Mouse (Mus musculus): Measurements from ENCODE around the gene Pcyt2. TPM values are rescaled to one million over a fixed set of nuclear protein-coding genes. Genes with fewer than 3 reads are reported as not detected.

Gene Pcyt2
- total and polyA plus RNA-seq, 3 experiments, result 29.0 to 146 (median 102) TPM

GRCm38 (mm10) chr11:120630401-120630871 lies 12.7 kb upstream of the Pcyt2 start:
- DNase-seq (ENCODE audit: low spot score) (no peak), ATAC-seq (ENCODE audit: extremely low read depth, insufficient number of reproducible peaks, low FRiP score, poor library complexity, severe bottlenecking) (no peak)
- TF ChIP-seq GATA2 (IDR thresholded peaks at IDR 0.05; ENCODE audit: borderline replicate concordance, low read depth, low read length), result no peak
- no peak for TF ChIP-seq GATA1 (IDR thresholded peaks at IDR 0.05; ENCODE audit: borderline replicate concordance, low read length)
- no peak for TF ChIP-seq POLR2AphosphoS5 (IDR thresholded peaks at IDR 0.05; ENCODE audit: insufficient replicate concordance, low read depth, low read length)
- no peak for TF ChIP-seq TAL1 (conservative IDR thresholded peaks at IDR 0.05; ENCODE audit: low read depth, low read length)
- no peak for TF ChIP-seq CTCF (IDR thresholded peaks at IDR 0.05; ENCODE audit: low read depth, low read length)
- no peaks in the 10 kb centered on the region for H3K27me3 ChIP-seq (ENCODE audit: insufficient read depth, low read length)
- H3K4me3 ChIP-seq (ENCODE audit: low read depth, low read length), result peak overlapping the region; percentile 67; the same call in 1 of the 2 replicates
- H3K9me3 ChIP-seq (replicated peaks), result 0 out of 2 replicates have a peak, but pooled peaks cover 2% of the 10 kb centered on the region
- H3K36me3 ChIP-seq (replicated peaks), result peaks cover 57% of the 10 kb centered on the region
- peaks cover 84% of the 10 kb centered on the region for H3K4me1 ChIP-seq (ENCODE audit: insufficient read depth, low read depth, low read length)

GRCm38 (mm10) chr11:120629911-120630310 lies 12.2 kb upstream of the Pcyt2 start:
- Histone ChIP-seq H3K9me3 (replicated peaks) (0 out of 2 replicates have a peak, but pooled peaks cover 2% of the 10 kb centered on the region), H3K4me3 (ENCODE audit: low read depth, low read length) (peak overlapping the region; percentile 67; the same call in 1 of the 2 replicates), H3K27me3 (ENCODE audit: insufficient read depth, low read length) (no peaks in the 10 kb centered on the region), H3K36me3 (replicated peaks) (peaks cover 61% of the 10 kb centered on the region), H3K4me1 (ENCODE audit: insufficient read depth, low read depth, low read length) (peaks cover 88% of the 10 kb centered on the region)
- ATAC-seq (ENCODE audit: extremely low read depth, insufficient number of reproducible peaks, low FRiP score, poor library complexity, severe bottlenecking), result peak; percentile 47; the same call in 1 of the 2 replicates
- no peak for TF ChIP-seq TAL1 (conservative IDR thresholded peaks at IDR 0.05; ENCODE audit: low read depth, low read length)
- no peak for TF ChIP-seq GATA2 (IDR thresholded peaks at IDR 0.05; ENCODE audit: borderline replicate concordance, low read depth, low read length)
- no peak for TF ChIP-seq CTCF (IDR thresholded peaks at IDR 0.05; ENCODE audit: low read depth, low read length)
- no peak for TF ChIP-seq POLR2AphosphoS5 (IDR thresholded peaks at IDR 0.05; ENCODE audit: insufficient replicate concordance, low read depth, low read length)
- no peak for TF ChIP-seq GATA1 (IDR thresholded peaks at IDR 0.05; ENCODE audit: borderline replicate concordance, low read length)
- DNase-seq (ENCODE audit: low spot score), result peak; percentile 53

GRCm38 (mm10) chr11:120629341-120629730 lies 11.6 kb upstream of the Pcyt2 start:
- DNase-seq (ENCODE audit: low spot score) (no peak), ATAC-seq (ENCODE audit: extremely low read depth, insufficient number of reproducible peaks, low FRiP score, poor library complexity, severe bottlenecking) (no peak)
- no peaks in the 10 kb centered on the region for H3K27me3 ChIP-seq (ENCODE audit: insufficient read depth, low read length)
- peak overlapping the region; percentile 67; the same call in 1 of the 2 replicates for H3K4me3 ChIP-seq (ENCODE audit: low read depth, low read length)
- peaks cover 82% of the 10 kb centered on the region for H3K4me1 ChIP-seq (ENCODE audit: insufficient read depth, low read depth, low read length)
- peaks cover 59% of the 10 kb centered on the region for H3K36me3 ChIP-seq (replicated peaks)
- TF ChIP-seq TAL1 (conservative IDR thresholded peaks at IDR 0.05; ENCODE audit: low read depth, low read length), result no peak
- TF ChIP-seq CTCF (IDR thresholded peaks at IDR 0.05; ENCODE audit: low read depth, low read length), result no peak
- TF ChIP-seq GATA1 (IDR thresholded peaks at IDR 0.05; ENCODE audit: borderline replicate concordance, low read length), result no peak
- TF ChIP-seq POLR2AphosphoS5 (IDR thresholded peaks at IDR 0.05; ENCODE audit: insufficient replicate concordance, low read depth, low read length), result no peak
- TF ChIP-seq GATA2 (IDR thresholded peaks at IDR 0.05; ENCODE audit: borderline replicate concordance, low read depth, low read length), result no peak
- H3K9me3 ChIP-seq (replicated peaks), result 0 out of 2 replicates have a peak, but pooled peaks cover 2% of the 10 kb centered on the region

GRCm38 (mm10) chr11:120628601-120629340 lies 11.0 kb upstream of the Pcyt2 start:
- H3K9me3 ChIP-seq (replicated peaks), result no peaks in the 10 kb centered on the region
- DNase-seq (ENCODE audit: low spot score) (no peak), ATAC-seq (ENCODE audit: extremely low read depth, insufficient number of reproducible peaks, low FRiP score, poor library complexity, severe bottlenecking) (no peak)
- peaks cover 62% of the 10 kb centered on the region for H3K36me3 ChIP-seq (replicated peaks)
- H3K4me1 ChIP-seq (ENCODE audit: insufficient read depth, low read depth, low read length), result peaks cover 82% of the 10 kb centered on the region
- TF ChIP-seq GATA1 (IDR thresholded peaks at IDR 0.05; ENCODE audit: borderline replicate concordance, low read length), result no peak
- TF ChIP-seq GATA2 (IDR thresholded peaks at IDR 0.05; ENCODE audit: borderline replicate concordance, low read depth, low read length), result no peak
- no peak for TF ChIP-seq POLR2AphosphoS5 (IDR thresholded peaks at IDR 0.05; ENCODE audit: insufficient replicate concordance, low read depth, low read length)
- TF ChIP-seq CTCF (IDR thresholded peaks at IDR 0.05; ENCODE audit: low read depth, low read length), result no peak
- TF ChIP-seq TAL1 (conservative IDR thresholded peaks at IDR 0.05; ENCODE audit: low read depth, low read length), result no peak
- H3K4me3 ChIP-seq (ENCODE audit: low read depth, low read length), result peak overlapping the region; percentile 67; the same call in 1 of the 2 replicates
- H3K27me3 ChIP-seq (ENCODE audit: insufficient read depth, low read length), result no peaks in the 10 kb centered on the region

- DNase-seq (ENCODE audit: low spot score) (no peak), ATAC-seq (ENCODE audit: extremely low read depth, insufficient number of reproducible peaks, low FRiP score, poor library complexity, severe bottlenecking) (no peak)
- TF ChIP-seq GATA2 (IDR thresholded peaks at IDR 0.05; ENCODE audit: borderline replicate concordance, low read depth, low read length) (no peak), POLR2AphosphoS5 (IDR thresholded peaks at IDR 0.05; ENCODE audit: insufficient replicate concordance, low read depth, low read length) (no peak), TAL1 (conservative IDR thresholded peaks at IDR 0.05; ENCODE audit: low read depth, low read length) (no peak), GATA1 (IDR thresholded peaks at IDR 0.05; ENCODE audit: borderline replicate concordance, low read length) (no peak), CTCF (IDR thresholded peaks at IDR 0.05; ENCODE audit: low read depth, low read length) (no peak)
- Histone ChIP-seq H3K9me3 (replicated peaks) (no peaks in the 10 kb centered on the region), H3K4me3 (ENCODE audit: low read depth, low read length) (peak overlapping the region; percentile 42; the same call in 1 of the 2 replicates), H3K27me3 (ENCODE audit: insufficient read depth, low read length) (no peaks in the 10 kb centered on the region), H3K36me3 (replicated peaks) (peaks cover 73% of the 10 kb centered on the region), H3K4me1 (ENCODE audit: insufficient read depth, low read depth, low read length) (peaks cover 90% of the 10 kb centered on the region)
Observed at GRCm38 (mm10) chr11:120627468-120628300, 9.9 kb upstream of the Pcyt2 start.
